Mouse (Mus musculus) lung, postnatal 0 days (tissue): ENCODE data around the gene Mybpc2. TPM values are rescaled to one million over a fixed set of nuclear protein-coding genes. Genes with fewer than 3 reads are reported as not detected.

Experiments used
- ATAC-seq: fragments of 200-750 bp; cut with Nextera tagmentation; 2 replicates; pipeline ENCODE4 v1.8.0; 2017; ENCODE audit warnings: moderate library complexity
- DNase-seq: peaks from one replicate; pipeline ENCODE4 v3.0.0-alpha.2; 2016; ENCODE audit warnings: low spot score
- H3K27ac ChIP-seq: fragments of 300-500 bp; sonication (generic); 2 replicates; pipeline ENCODE4 v1.5.1; 2014; ENCODE audit warnings: antibody characterized with exemption, mild to moderate bottlenecking, low read length, mixed read lengths
- H3K27me3 ChIP-seq: fragments of 300-500 bp; sonication (generic); replicated peaks from 2 replicates; pipeline ENCODE4 v1.6.1; 2014; ENCODE audit warnings: low read length, mixed read lengths; ENCODE audit not compliant: insufficient read depth
- H3K36me3 ChIP-seq: fragments of 300-500 bp; sonication (generic); 2 replicates; pipeline ENCODE4 v1.6.1; 2014; ENCODE audit warnings: low read length, mixed read lengths; ENCODE audit not compliant: insufficient read depth
- H3K4me1 ChIP-seq: fragments of 300-500 bp; sonication (generic); 2 replicates; pipeline ENCODE4 v1.6.1; 2014; ENCODE audit warnings: antibody characterized with exemption, low read depth, low read length, mixed read lengths; ENCODE audit not compliant: insufficient read depth
- H3K4me2 ChIP-seq: fragments of 300-500 bp; sonication (generic); replicated peaks from 2 replicates; pipeline ENCODE4 v1.6.1; 2014; ENCODE audit warnings: low read depth, mild to moderate bottlenecking, low read length, moderate library complexity, mixed read lengths
- H3K4me3 ChIP-seq: fragments of 300-500 bp; sonication (generic); 2 replicates; pipeline ENCODE4 v1.5.1; 2014; ENCODE audit warnings: low read depth, low read length
- H3K9ac ChIP-seq: fragments of 300-500 bp; sonication (generic); replicated peaks from 2 replicates; pipeline ENCODE4 v1.6.1; 2014; ENCODE audit warnings: low read depth, mild to moderate bottlenecking
- H3K9me3 ChIP-seq: fragments of 300-500 bp; sonication (generic); 2 replicates; pipeline ENCODE4 v1.6.1; 2016; ENCODE audit warnings: low read length, mixed read lengths
- CTCF ChIP-seq: IDR thresholded peaks from 2 replicates; pipeline ENCODE4 v1.5.1; 2016; ENCODE audit warnings: antibody characterized with exemption, mild to moderate bottlenecking
- EP300 ChIP-seq: IDR thresholded peaks from 2 replicates; pipeline ENCODE4 v1.6.1; 2016; ENCODE audit warnings: antibody characterized with exemption, mild to moderate bottlenecking, control low read depth
- WGBS: fragments of 180-500 bp; shearing (Covaris S2); extraction: QIAGEN DNeasy Blood & Tissue Kit; methylation state at CpG from one replicate; pipeline ENCODE4 v1.1.7; 2014; 5-methylcytosine and 5-hydroxymethylcytosine counted together
- polyA plus RNA-seq: library from polyadenylated mRNA; unstranded; fragments of >200 nt; fragmentation: Nextera tagmentation; extraction: Ambion mirVana; gene quantifications from 2 replicates; pipeline ENCODE4 v1.2.1, GENCODE M21; 2015

The Mybpc2 gene
- polyA plus RNA-seq, 1 experiment from 2014 or later: 0.37 TPM

DNA sequence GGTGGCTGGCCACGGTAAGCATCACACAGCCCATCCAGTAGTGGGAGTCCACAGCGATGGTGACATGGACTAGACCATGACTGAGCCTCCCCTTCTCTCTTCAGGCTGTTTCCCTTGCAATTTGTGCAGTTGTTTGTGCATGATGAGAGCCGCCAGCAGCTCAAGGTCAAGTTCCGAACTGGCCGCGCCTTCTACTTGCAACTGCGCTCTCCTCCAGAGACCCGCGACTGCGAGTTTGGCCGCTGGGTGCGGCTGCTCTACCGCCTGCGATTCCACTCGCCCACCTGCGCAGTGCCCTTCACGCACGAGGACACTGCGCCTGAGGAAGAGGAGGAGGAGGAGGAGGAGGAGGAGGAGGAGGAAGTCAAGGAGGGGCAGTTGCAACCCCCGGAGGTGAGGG is 24.4 kb downstream of the Mybpc2 start:
- no peak overlapping the region for H3K27ac ChIP-seq
- TF ChIP-seq CTCF (no peak), EP300 (no peak)
- no peak for ATAC-seq
- H3K9ac ChIP-seq: no peak overlapping the region
- no peaks in the 10 kb centered on the region for H3K27me3 ChIP-seq
- H3K4me1 ChIP-seq: peaks cover 10% of the 10 kb centered on the region; the same call in 1 of the 2 replicates
- no peak for DNase-seq
- no peaks in the 10 kb centered on the region for H3K9me3 ChIP-seq
- WGBS: 58% methylated on average over 17 of the region's 20 CpGs
- H3K4me2 ChIP-seq: no peak overlapping the region
- H3K4me3 ChIP-seq: no peak overlapping the region
- no peaks in the 10 kb centered on the region for H3K36me3 ChIP-seq

DNA sequence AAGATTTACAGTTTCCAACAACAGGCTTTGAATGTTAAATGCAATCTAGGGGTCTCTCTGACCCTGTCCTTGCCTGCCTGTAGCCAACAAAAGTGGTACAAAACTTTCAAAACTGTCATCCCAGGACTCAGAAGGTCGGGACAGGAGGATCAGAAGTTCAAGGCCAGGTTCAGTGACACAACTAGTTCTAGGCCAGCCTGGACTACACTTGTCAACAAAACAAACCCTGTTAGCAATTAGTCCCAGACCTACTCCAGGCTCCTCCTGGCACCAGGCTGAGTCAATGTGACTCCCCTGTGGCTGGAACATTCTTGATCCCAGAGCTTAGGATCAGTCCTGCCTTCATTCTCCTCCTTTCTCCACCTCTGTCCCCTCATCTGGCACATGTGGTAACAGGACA is 25.5 kb downstream of the Mybpc2 start:
- Histone ChIP-seq H3K36me3 (no peaks in the 10 kb centered on the region), H3K4me2 (no peak overlapping the region), H3K27me3 (no peaks in the 10 kb centered on the region), H3K27ac (no peak overlapping the region), H3K4me1 (peaks cover 10% of the 10 kb centered on the region; the same call in 1 of the 2 replicates), H3K9ac (no peak overlapping the region), H3K9me3 (no peaks in the 10 kb centered on the region), H3K4me3 (no peak overlapping the region)
- 69% methylated on average over 1 of the region's 1 CpGs for WGBS
- TF ChIP-seq EP300 (no peak), CTCF (no peak)
- no peak for DNase-seq
- no peak for ATAC-seq

DNA sequence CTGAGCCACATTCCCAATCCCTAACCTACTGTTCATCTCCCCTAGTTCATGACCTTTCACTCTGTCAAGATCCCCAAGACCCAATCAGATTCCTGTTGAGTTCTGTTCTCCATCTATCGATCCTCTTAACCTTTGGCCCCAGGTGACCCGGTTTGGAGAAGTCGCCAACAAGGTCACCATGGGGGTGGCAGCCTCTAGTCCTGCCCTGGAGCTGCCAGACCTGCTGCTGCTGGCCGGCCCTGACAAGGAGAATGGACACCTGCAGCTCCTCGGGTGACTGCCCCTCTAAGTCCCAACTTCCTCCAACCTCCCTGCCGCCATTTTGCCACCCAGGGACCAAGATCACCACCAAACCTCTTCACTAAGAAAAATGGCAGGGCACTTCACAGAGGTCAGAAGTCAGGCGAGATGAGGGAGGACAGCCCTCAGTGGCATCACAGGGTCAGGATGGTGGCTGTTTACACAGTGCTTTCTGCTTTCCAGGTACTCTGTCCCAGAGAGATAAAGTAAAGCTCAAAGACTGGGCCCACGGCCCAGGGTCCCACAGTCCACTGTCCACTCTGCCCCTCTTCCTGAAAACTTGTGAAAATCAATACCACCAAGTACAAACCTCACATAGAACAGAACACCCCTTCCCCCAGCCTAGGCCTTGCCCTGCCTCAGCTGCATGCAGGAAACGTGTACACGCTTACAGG is 26.9 kb downstream of the Mybpc2 start:
- H3K4me1 ChIP-seq: peaks cover 10% of the 10 kb centered on the region; the same call in 1 of the 2 replicates
- DNase-seq: no peak
- H3K27ac ChIP-seq: no peak overlapping the region
- ATAC-seq: no peak
- no peak overlapping the region for H3K9ac ChIP-seq
- no peak for TF ChIP-seq EP300
- no peak for TF ChIP-seq CTCF
- H3K9me3 ChIP-seq: no peaks in the 10 kb centered on the region
- H3K4me2 ChIP-seq: peak overlapping the region; percentile 86; the same call in 1 of the 2 replicates
- no peaks in the 10 kb centered on the region for H3K27me3 ChIP-seq
- H3K36me3 ChIP-seq: no peaks in the 10 kb centered on the region
- H3K4me3 ChIP-seq: no peak overlapping the region
- 72% methylated on average over 10 of the region's 10 CpGs for WGBS

DNA sequence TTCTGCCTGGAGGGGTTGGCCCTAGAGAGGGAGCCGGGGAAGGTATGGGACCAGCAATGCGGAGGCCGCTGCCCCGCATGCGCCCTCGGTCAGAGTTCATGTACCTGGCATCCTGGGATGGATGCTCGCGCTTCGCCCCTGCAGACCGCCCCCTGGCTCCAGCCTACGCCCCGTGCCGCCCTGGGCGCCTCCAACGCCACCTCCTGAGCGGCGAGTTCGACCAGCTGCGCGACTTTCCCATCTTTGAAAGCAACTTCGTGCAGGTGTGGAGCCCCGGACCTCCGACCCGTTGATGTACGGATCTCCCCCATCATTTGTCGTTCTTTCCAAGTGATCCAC is 27.7 kb downstream of the Mybpc2 start:
- no peak for ATAC-seq

DNA sequence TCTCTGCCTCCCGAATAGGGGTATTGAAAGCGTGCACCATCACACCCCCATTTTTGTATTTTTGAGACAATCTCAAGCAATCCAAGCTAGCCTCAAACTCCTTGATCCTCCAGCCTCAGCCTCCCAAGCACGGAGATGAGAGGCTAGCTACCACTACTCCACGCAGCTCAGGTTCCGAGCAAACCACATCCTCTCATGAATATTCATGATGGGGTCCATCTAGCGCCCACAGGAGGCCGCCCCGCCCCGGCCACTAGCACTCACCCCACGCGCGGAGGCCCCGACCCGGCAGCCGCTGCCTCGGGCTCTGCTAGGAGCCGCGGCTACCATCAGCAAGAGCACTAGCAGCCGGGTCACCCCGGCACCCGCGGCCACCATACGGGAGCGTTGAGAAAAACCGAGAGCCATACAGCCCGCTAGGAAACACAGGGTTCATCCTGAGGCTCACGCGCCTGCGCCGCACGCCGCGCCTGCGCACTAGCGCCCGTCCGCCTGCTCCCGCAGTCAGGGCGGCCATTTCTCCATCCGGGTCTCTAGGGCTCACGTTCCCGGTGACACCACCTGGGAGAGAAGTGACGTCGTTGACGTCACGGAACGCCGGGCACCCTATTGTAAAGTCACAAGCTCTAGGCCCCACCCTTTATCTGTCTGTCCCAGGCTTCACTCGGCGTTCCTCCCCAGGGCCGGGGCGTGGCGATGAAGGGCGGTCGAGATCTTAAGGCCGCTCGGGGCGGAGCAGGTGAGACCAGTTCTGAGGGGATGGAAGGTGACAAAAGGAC is 28.3 kb downstream of the Mybpc2 start, which contains the start of the genes Emc10 and Fam71e1:
Gene Emc10 (minus strand): TSS at position 538 of the 779 bp plus-strand sequence.
Gene Fam71e1 (plus strand): TSS at position 590 of the 779 bp plus-strand sequence.
- Histone ChIP-seq H3K9ac (peak within 1 kb of the TSS; percentile 77), H3K27ac (peak within 1 kb of the TSS; percentile 88), H3K4me1 (peaks cover 10% of the 10 kb centered on the region; the same call in 1 of the 2 replicates), H3K27me3 (no peaks in the 10 kb centered on the region), H3K36me3 (0 out of 2 replicates have a peak, but pooled peaks cover 1% of the 10 kb centered on the region), H3K4me2 (peak within 1 kb of the TSS; percentile 86), H3K4me3 (peak within 1 kb of the TSS; percentile 76), H3K9me3 (no peaks in the 10 kb centered on the region)
- WGBS: 3% methylated on average over 47 of the region's 58 CpGs
- DNase-seq (peak; percentile 98), ATAC-seq (peak; percentile 96)
- TF ChIP-seq EP300 (no peak), CTCF (peak; percentile 35)

More for the DNA sequence above, 27.7 kb downstream of the Mybpc2 start:
- H3K36me3 ChIP-seq: no peaks in the 10 kb centered on the region
- no peaks in the 10 kb centered on the region for H3K27me3 ChIP-seq
- peak overlapping the region; percentile 88 for H3K27ac ChIP-seq
- peak overlapping the region; percentile 76 for H3K4me3 ChIP-seq
- H3K9me3 ChIP-seq: no peaks in the 10 kb centered on the region
- TF ChIP-seq EP300: no peak
- TF ChIP-seq CTCF: peak; percentile 28; the same call in 1 of the 2 replicates
- H3K9ac ChIP-seq: peak overlapping the region; percentile 42; the same call in 1 of the 2 replicates
- H3K4me1 ChIP-seq: peaks cover 10% of the 10 kb centered on the region; the same call in 1 of the 2 replicates
- DNase-seq: no peak
- 0% methylated on average over 26 of the region's 26 CpGs for WGBS
- peak overlapping the region; percentile 86 for H3K4me2 ChIP-seq

DNA sequence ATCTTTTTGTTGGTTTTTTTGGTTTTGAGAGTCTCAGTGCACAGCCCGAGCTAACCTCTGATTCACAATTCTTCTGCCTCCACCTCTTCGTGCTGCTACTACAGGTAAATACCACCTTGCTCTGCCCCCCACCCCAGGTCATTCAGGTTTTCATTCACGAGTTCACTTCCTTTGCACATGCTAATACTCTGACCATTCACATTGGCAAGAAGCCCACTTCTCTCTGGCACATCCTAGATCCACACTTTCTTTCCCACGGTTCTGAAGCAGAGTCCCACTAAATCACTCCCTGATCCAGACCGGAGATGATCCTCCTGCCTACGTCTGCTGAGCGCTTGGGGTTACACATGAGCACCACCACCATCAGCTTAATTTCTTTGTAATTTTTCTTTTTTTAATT is 29.4 kb downstream of the Mybpc2 start:
- Histone ChIP-seq H3K36me3 (0 out of 2 replicates have a peak, but pooled peaks cover 10% of the 10 kb centered on the region), H3K9me3 (no peaks in the 10 kb centered on the region), H3K4me3 (no peak overlapping the region), H3K27me3 (no peaks in the 10 kb centered on the region), H3K4me2 (no peak overlapping the region), H3K4me1 (peaks cover 10% of the 10 kb centered on the region; the same call in 1 of the 2 replicates), H3K9ac (no peak overlapping the region), H3K27ac (no peak overlapping the region)
- no peak for ATAC-seq
- no peak for DNase-seq
- no peak for TF ChIP-seq EP300
- no peak for TF ChIP-seq CTCF
- WGBS: 71% methylated on average over 7 of the region's 7 CpGs
